Mouse (Mus musculus) T-helper 2 cell (primary cell): ENCODE results near the gene 4930507D05Rik.
"Not testable (repeated sequence)": the region's sequence is repeated elsewhere in the genome, so short reads cannot be mapped to it uniquely, and the experiment has no call there.

Source experiments
- in situ Hi-C: fragments of 300-600 bp; cut with MboI, MseI; formaldehyde crosslinking; loops from one replicate; pipeline ENCODE4 v1.15.1; 2025; ENCODE audit warnings: high pct_unique_total_duplicates

The 4930507D05Rik gene

DNA sequence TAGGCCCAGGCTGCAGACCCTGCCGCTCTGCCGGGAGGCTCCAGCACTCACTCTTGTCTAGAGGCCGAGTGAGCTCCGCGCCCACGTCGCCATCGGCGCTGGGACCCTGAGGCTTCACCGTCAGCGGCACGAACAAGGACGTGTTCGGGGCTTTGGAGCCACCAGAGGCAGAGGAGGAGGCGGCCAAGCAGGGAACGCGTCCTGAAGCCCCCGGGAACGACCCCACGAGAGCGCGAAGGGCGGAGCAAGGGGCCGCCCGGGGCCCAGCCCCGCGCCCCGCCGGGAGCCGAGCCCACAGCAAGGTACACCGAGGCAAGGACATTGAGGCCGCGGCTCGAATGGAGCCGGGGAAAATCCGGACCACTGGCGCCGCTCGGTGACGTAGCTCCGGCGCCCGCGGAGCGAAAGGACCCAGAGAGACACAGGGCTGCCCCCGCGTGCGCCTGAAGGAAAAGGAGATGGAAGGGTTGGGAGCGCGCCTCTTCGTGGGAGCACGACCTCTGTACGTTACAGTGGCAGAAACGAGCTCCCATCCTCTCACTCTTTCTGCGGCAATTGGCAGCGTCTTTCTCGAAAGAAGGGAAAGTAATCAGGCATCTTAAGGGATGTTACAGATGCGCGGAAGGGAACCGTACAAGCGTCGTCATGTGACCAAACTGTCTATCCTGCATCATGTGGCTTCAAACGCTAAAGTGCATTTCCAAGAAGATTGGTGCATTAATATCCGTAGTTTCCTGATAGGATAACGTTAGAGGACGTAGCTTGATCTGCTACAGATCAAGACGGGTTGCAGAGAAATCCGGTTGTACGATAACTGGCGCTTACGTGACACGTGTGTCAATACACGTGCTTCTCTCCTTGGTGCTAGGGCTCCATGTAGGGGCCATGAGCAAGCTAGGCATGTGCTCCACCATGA, at the start of gene 4930507D05Rik, which contains the start of gene Supv3l1:
Gene 4930507D05Rik (plus strand): TSS at position 126 of the 916 bp plus-strand sequence.
Gene Supv3l1 (minus strand): TSS at position 375 of the 916 bp plus-strand sequence.
- in situ Hi-C loops, result no loop called here

- in situ Hi-C loops, result no loop called here
These were observed 47.6 kb upstream of the 4930507D05Rik start for GRCm38 (mm10) chr10:62401641-62402111.

- in situ Hi-C loops, result no loop called here
These were observed 44.4 kb upstream of the 4930507D05Rik start for GRCm38 (mm10) chr10:62404901-62405300.

DNA sequence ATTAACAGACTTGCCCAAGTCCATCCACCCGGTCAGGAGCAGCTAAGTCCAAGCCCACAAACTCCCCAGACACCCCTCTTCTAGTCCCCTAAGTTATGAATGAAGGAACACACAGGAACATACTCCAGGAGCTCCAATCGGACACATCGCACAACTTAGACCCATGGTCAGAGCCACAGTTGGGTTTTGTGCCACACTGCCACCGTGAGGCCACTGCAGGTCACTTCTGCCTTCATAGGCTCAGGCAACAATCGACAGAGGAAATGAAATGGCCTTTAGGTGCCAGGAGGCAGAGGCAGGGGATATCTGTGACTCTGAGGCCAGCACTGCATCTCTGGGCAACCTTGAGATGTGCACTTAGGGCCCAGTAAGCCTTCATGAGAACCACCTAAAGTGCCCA, 38.3 kb upstream of the 4930507D05Rik start:
- in situ Hi-C loops, result loop anchor here (5.0 to 10.0 kb wide), 2 partner anchors 136 to 224 kb away; no protein-coding TSS in a partner anchor

DNA sequence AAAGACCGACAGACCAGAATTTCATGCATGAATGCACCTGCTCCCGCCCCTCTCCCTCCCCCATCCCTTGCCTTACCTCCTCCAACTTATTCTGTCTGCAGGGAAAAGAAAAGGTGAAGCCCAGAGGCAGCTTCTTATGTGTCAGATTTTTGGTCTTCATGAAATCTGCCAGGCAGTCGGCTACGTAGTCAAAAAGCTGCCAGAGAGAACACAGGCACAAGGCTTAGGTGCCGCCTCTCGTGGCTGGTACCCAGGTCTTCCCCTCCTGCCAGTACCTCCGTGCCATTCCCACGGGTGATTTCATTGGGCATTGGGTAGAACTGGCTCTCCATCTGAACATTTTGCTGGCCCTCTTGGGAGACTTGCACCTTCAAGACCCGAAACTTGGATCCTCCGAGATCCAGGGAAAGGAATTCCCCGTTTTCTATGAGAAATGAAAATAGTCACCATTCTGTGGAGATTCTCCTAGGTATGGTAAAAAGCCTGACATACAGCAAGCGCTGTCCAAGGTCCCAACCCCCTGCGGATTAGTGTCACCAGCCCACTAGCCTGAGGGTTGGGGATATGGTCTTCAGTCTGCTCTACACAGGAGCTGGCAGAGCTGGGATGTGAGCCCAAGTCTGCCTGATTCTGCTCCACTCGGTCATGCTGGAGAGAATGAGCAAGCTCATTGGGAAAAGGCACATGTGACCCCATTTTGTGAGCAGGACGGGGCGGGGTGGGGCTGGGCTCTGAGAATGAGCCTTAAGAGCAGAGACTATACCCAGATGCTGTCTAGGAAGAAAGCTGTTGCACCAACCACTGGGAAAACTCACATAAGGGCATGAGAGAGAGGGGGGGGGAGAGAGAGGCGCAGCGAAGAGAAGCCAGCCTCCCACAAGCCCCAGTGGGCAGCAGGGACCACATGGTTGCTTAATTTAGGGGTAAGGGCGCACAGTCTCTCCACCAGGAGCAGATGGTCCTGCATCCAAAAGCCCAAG, 37.6 kb upstream of the 4930507D05Rik start:
- in situ Hi-C loops, result loop anchor here (5.0 to 10.0 kb wide), 2 partner anchors 137 to 224 kb away; no protein-coding TSS in a partner anchor

- in situ Hi-C loops, result loop anchor here (5.0 to 10.0 kb wide), 2 partner anchors 138 to 226 kb away; no protein-coding TSS in a partner anchor
These were observed 36.2 kb upstream of the 4930507D05Rik start for GRCm38 (mm10) chr10:62412906-62413605.

DNA sequence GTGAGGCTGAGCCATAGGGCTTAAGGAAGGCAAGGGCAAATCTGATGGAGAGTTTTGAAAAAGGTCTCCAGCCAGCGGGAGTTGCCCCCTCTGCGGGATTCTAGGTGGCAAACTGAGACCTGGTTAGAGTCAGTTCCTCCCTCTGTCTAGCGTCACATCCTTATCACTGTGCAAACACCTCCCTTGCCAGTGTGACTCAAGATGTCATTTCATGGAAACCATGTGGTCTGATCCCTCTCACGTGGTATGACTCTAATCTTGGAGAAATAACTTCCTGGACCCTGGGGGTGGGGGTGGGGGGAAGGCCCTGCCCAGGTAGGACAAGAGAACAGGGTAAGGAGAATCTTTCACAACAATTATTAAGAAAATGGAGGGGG, 35.7 kb upstream of the 4930507D05Rik start:
- in situ Hi-C loops, result loop anchor here (5.0 to 10.0 kb wide), 2 partner anchors 139 to 226 kb away; no protein-coding TSS in a partner anchor

DNA sequence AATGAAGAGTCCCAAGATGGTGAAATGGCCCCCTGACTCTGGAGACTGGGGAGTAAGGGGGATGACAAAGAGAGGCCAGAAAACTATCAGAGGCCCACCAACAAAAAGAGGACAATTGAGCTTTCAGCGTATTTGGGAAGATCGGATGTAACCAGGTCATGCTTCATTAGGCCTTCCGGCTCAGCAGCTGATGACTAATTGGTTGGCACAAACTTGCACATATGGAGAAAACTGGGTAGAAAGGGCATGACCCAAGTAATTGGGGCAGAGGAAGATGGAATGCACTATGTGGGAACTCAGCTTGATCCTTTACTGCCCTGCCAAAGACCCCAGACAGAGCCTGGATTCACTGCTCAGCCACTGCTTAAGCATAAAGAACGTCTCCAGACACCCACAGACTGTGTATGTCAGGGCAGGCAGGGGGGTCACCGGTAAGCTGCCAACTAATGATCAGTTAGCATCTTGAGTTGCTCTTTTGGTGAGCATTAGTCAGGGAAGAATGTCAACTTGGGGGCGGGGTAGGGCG, 30.4 kb upstream of the 4930507D05Rik start:
- in situ Hi-C loops, result loop anchor here (10.0 kb wide), 1 partner anchor 144 kb away; no protein-coding TSS in a partner anchor

DNA sequence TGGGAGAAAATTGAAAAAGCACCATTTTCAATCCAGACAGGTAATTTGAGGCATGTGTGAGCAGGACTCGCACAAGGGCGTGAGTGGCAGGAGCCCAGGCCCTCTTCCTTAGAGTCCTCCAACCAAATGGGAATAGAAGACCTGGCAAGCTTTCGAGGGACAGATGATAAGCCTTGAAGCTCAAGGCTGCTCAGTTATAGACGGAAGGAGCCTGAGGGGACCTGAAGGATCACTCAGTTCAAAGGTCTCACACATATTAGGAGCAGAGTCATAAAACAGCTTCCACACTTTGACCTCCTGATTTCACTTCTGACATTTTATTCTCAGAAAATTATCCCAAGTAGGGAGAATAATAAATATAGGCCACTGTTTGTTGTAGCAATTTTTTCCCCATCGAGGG, 29.9 kb upstream of the 4930507D05Rik start:
- in situ Hi-C loops, result loop anchor here (10.0 kb wide), 1 partner anchor 145 kb away; no protein-coding TSS in a partner anchor

- in situ Hi-C loops, result no loop called here
These were observed 28.9 kb upstream of the 4930507D05Rik start for GRCm38 (mm10) chr10:62420399-62420798.

DNA sequence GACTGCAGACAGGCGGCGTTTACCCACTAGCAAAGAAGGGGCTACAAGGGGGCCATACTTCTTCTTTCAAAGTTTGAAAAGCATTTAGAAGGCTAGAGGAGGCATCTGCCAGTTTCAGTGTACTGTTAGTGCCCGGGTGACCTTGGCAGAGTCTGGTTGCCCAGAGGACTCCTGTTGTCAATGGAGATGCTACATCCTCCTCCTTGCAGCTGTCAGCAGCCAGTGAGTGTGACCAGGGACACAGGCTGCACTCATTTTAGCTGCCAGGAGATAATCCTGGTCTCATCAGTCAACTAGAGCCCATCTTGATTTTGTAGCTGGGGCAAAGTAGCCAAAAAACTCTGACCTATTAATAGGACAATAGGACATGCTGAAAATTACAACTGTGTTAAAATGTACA, 28.2 kb upstream of the 4930507D05Rik start:
- in situ Hi-C loops, result no loop called here

- in situ Hi-C loops, result no loop called here
These were observed 27.0 kb upstream of the 4930507D05Rik start, which contains the start of gene Hkdc1 for GRCm38 (mm10) chr10:62422255-62422654. Gene Hkdc1, minus strand, starts transcription at chr10:62422491.

- in situ Hi-C loops, result no loop called here
These were observed 24.0 kb upstream of the 4930507D05Rik start for GRCm38 (mm10) chr10:62425081-62425871.

DNA sequence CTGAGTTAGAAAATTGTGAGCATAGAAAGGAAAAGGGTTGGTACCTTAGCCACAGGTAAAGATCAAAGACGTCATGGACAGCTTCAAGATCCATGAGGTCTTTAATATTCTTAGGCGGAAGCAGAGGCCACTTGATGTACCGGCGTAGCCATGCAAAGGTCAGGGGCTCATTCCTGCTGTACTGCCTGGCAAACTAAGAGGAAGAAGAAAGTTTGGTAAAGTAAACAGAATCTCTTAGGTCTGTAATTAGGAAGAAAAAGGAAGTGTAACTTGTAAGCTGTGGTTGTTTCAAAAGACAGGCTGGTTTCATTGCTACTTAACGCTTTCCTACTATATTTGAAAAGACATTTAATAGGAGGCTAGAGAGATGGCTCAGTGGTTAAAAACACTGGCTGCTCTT, 18.9 kb upstream of the 4930507D05Rik start:
- in situ Hi-C loops, result no loop called here

DNA sequence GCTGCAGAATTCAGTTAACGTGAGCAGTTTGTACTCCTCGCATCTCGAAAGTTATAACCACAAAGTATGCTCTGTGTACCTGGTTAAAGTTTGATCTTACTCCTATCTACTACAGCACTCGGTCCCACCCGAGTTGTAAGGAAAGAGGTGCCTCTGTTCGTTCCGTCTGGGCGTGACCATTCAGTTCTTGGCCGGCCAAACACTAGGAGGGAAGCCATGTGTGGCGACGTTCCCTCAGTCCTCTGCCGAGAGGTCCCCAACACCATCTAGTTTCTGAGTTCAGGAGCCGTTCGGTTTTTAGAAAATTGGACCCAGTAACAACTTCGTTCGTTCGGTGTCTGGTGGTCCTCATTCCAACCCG, 971 bp downstream of the 4930507D05Rik start:
- in situ Hi-C loops, result no loop called here

DNA sequence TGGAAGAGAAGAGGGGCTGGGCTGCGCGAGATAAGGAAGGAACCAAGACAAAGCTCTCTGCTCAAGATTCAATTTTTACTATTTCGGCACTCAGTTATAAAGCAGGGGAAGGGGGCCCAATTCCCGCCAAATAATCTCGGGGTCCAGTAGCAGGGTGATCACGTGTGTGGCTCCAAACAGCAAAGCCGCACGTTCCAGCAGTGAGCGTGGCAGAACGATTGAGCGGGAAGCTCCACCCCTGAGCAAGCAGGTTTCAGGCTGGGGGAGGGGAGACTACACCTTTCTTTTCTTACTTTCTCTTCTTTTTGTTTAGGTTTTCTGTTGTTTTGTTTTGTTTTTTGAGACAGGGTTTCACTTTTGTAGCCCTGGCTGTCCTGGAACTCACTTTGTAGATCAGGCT, 2.7 kb downstream of the 4930507D05Rik start:
- in situ Hi-C loops, result not testable (repeated sequence)

- in situ Hi-C loops, result no loop called here
These were observed 12.0 kb downstream of the 4930507D05Rik start for GRCm38 (mm10) chr10:62461321-62461720.

GRCm38 (mm10) chr10:62469736-62470135, 20.4 kb downstream of the 4930507D05Rik start:
- in situ Hi-C loops, result no loop called here

DNA sequence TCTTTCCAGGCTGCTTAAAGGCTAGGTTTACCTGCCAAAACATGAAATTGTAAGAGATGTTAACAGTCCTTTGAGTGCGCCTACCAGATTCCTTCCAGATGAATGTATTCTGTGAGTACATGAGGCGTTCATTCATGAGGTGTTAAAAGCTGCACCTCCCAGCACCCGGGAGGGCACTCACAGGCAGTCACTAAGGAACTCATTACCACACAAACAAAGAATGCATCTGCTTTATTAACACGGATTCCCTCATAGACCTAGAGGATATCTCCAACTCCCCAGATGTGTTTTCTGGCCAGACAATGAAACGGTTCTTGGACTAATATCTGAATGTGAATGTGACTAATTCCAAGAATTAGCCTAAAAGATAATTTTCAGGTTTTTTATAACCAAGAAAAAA, 21.8 kb downstream of the 4930507D05Rik start:
- in situ Hi-C loops, result no loop called here

GRCm38 (mm10) chr10:62474944-62475343, 25.7 kb downstream of the 4930507D05Rik start:
- in situ Hi-C loops, result no loop called here
